Mouse (Mus musculus): ENCODE measurements around the gene Vmn1r56.
"Not testable (repeated sequence)": the region's sequence is repeated elsewhere in the genome, so short reads cannot be mapped to it uniquely, and the experiment has no call there.

Vmn1r56 gene

GRCm38 (mm10) chr7:5196647-5197046 lies at the start of gene Vmn1r56:
TSS of gene Vmn1r56 (minus strand) at chr7:5196747.
- not testable (repeated sequence) for DNase-seq (ENCODE audit: low read depth, low spot score)

- not testable (repeated sequence) for DNase-seq (ENCODE audit: low read depth, low spot score)
Measured at GRCm38 (mm10) chr7:5218193-5218592, 21.6 kb upstream of the Vmn1r56 start, which contains the start of gene Vmn1r57. TSS of gene Vmn1r57 (plus strand) at chr7:5218493.

- not testable (repeated sequence) for DNase-seq (ENCODE audit: low read depth, low spot score)
Measured at GRCm38 (mm10) chr7:5149570-5149969, 47.0 kb downstream of the Vmn1r56 start, which contains the start of gene Vmn1r55. TSS of gene Vmn1r55 (minus strand) at chr7:5149670.
